Comparison of ENCODE assay signal across 8 mouse cellular contexts in the genomic region with DNA sequence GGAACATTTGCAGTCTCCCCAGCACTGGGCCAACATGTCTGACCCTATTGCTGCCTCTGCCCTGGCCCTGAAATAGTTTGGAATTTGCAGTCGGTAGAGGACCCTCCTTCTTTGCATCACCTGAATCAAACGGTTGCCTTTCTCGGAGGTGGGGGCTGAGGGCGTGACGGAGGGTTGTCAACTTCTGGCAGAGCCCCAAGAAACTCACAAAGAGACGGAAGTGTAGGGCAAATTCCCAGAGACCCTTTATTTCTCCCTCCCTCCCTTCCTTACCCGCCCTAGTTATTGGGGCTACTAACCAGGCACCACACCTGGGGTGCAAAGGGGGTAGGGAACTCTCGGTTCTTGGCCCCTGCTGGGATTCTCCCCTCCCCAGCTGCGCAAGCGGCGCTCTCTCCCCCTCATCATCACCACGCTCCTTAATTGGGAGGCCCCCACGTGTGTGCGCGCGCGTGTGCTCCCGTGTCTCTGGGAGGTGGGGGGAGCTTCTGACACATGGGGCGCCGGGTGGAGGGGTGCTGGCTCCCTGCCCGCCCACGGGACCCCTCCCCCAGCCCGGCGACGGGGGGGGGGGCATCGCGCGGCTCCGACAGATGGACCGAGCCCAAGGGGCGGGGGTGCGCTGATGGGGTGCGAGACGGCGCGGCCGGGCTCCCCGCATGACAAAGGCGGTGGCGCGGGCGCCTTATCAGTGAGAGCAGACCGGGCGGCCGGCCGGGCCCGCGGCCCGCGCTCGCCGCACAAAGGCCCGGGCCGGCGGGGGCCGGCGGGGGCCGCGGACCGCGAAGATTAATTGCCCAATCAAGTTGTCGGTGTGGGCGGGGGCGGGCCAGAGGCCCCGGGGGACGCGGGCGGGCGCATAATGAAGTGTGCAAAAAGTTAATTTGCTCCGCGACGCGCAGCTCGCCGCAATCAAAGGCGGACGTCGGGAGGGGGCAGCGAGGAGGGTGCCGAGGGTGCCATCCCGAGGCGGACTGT. TPM values are rescaled to one million over a fixed set of nuclear protein-coding genes. Genes with fewer than 3 reads are reported as not detected.
DNase-seq lines count a peak whose midpoint lies in the region; ATAC-seq and TF ChIP-seq lines count a peak whose summit lies in the region.

No protein-coding gene starts in this region.

- H3K27me3 ChIP-seq in intestine, postnatal 0 days (replicated peaks; ENCODE audit: control insufficient read depth, insufficient read depth, low read length), result peaks cover 43% of the 10 kb centered on the region
- H3K27me3 ChIP-seq in neural tube, embryonic 14.5 days (ENCODE audit: control insufficient read depth, insufficient read depth, low read length), result no peaks in the 10 kb centered on the region
- peaks cover 26% of the 10 kb centered on the region for H3K27me3 ChIP-seq in thymus, adult 2 months (ENCODE audit: control insufficient read depth, insufficient read depth, low read length)

- WGBS in intestine, postnatal 0 days, result 1% methylated on average over 75 of the region's 82 CpGs
- WGBS in neural tube, embryonic 14.5 days, result under 1% methylated on average over 63 of the region's 82 CpGs
- 2% methylated on average over 82 of the region's 82 CpGs for WGBS in thymus, adult 2 months

- no peak for TF ChIP-seq CTCF in intestine, postnatal 0 days (IDR thresholded peaks at IDR 0.05; ENCODE audit: low read depth)
- TF ChIP-seq CTCF in thymus, adult 2 months (IDR thresholded peaks at IDR 0.05; ENCODE audit: borderline replicate concordance, control insufficient read depth, extremely low read depth, insufficient read depth, low read length, poor library complexity), result no peak

- 0 out of 2 replicates have a peak, but pooled peaks cover 5% of the 10 kb centered on the region for H3K4me1 ChIP-seq in intestine, postnatal 0 days (replicated peaks; ENCODE audit: control insufficient read depth, insufficient read depth, low read length)
- peaks cover 42% of the 10 kb centered on the region for H3K4me1 ChIP-seq in neural tube, embryonic 14.5 days (ENCODE audit: control insufficient read depth, insufficient read depth, low read length)
- no peaks in the 10 kb centered on the region for H3K4me1 ChIP-seq in thymus, adult 2 months (replicated peaks; ENCODE audit: control insufficient read depth, insufficient read depth, low read length)

- H3K9ac ChIP-seq in intestine, postnatal 0 days (ENCODE audit: low read depth, low read length), result 0 out of 2 replicates have a peak overlapping the region, but pooled peaks have one; percentile 22
- peak overlapping the region; percentile 68 for H3K9ac ChIP-seq in neural tube, embryonic 14.5 days (replicated peaks; ENCODE audit: low read depth, low read length)

- H3K4me3 ChIP-seq in intestine, postnatal 0 days (ENCODE audit: low read depth, low read length), result peak overlapping the region; percentile 45
- H3K4me3 ChIP-seq in neural tube, embryonic 14.5 days (ENCODE audit: low read depth, low read length), result peak overlapping the region; percentile 38
- no peak overlapping the region for H3K4me3 ChIP-seq in thymus, adult 2 months (ENCODE audit: control insufficient read depth, insufficient read depth, low read length)

- H3K27ac ChIP-seq in intestine, postnatal 0 days (ENCODE audit: low read depth, low read length), result no peak overlapping the region
- peak overlapping the region; percentile 88 for H3K27ac ChIP-seq in neural tube, embryonic 14.5 days (ENCODE audit: low read depth, low read length)
- no peak overlapping the region for H3K27ac ChIP-seq in thymus, adult 2 months (ENCODE audit: control insufficient read depth, insufficient read depth, low read length)

- H3K9me3 ChIP-seq in intestine, postnatal 0 days (ENCODE audit: control insufficient read depth), result no peaks in the 10 kb centered on the region
- H3K9me3 ChIP-seq in neural tube, embryonic 14.5 days (ENCODE audit: control insufficient read depth, low read length), result no peaks in the 10 kb centered on the region

- ATAC-seq in cerebellum, adult (ENCODE audit: insufficient number of reproducible peaks, low FRiP score, low TSS enrichment), result no peak
- peak; percentile 26; the same call in 1 of the 2 replicates for ATAC-seq in intestine, postnatal 0 days
- peak; percentile 58 for ATAC-seq in neural tube, embryonic 14.5 days (ENCODE audit: low read depth)

- DNase-seq in cerebellum, adult 9-11 months, result peak; percentile 21
- peak; percentile 18 for DNase-seq in right cerebral cortex, postnatal 14 days
- DNase-seq in right cerebral cortex, adult 2 months (ENCODE audit: low spot score in 2 of 2), result no peak
- no peak for DNase-seq in thymus, adult 2 months
- DNase-seq in urinary bladder, adult 2 months (ENCODE audit: low spot score), result no peak

- no peaks in the 10 kb centered on the region for H3K36me3 ChIP-seq in intestine, postnatal 0 days (ENCODE audit: control insufficient read depth, insufficient read depth)
- no peaks in the 10 kb centered on the region for H3K36me3 ChIP-seq in neural tube, embryonic 14.5 days (ENCODE audit: control insufficient read depth, insufficient read depth, low read length)
- H3K36me3 ChIP-seq in thymus, adult 2 months (ENCODE audit: control insufficient read depth, insufficient read depth, low read length), result no peaks in the 10 kb centered on the region

- peak overlapping the region; percentile 84 for H3K4me2 ChIP-seq in intestine, postnatal 0 days (replicated peaks; ENCODE audit: low read depth)
- H3K4me2 ChIP-seq in neural tube, embryonic 14.5 days (ENCODE audit: low read depth, low read length), result peak overlapping the region; percentile 94

- TF ChIP-seq POLR2A in thymus, adult 2 months (IDR thresholded peaks at IDR 0.05; ENCODE audit: control insufficient read depth, extremely low read depth, insufficient read depth, low read length, poor library complexity), result no peak

RNA-seq across cellular contexts. Expression of a gene that starts 33.0 kb away (rescaled TPM):
- not detected in 2 replicates for polyA plus RNA-seq in intestine, postnatal 0 days (2015; fragmentation: Nextera tagmentation; extraction: Ambion mirVana)
- polyA plus RNA-seq in neural tube, embryonic 14.5 days (2014; fragmentation: Nextera tagmentation; extraction: Ambion mirVana), result 15.7 and 17.9 TPM in 2 replicates
- polyA plus RNA-seq in thymus, adult 2 months (2012; rRNA removed), result 0.16 and 0.27 TPM in 2 replicates
- 0.01 TPM in 1 of 2 replicates, not detected in the other for polyA plus RNA-seq in urinary bladder, adult 2 months (2012; rRNA removed)

RNA-seq across cellular contexts. Expression of a gene that starts 52.0 kb away (rescaled TPM):
- 15.7 and 15.8 TPM in 2 replicates for polyA plus RNA-seq in intestine, postnatal 0 days (2015; fragmentation: Nextera tagmentation; extraction: Ambion mirVana)
- 0.60 and 1.2 TPM in 2 replicates for polyA plus RNA-seq in neural tube, embryonic 14.5 days (2014; fragmentation: Nextera tagmentation; extraction: Ambion mirVana)
- 3.7 and 4.6 TPM in 2 replicates for polyA plus RNA-seq in thymus, adult 2 months (2012; rRNA removed)
- 34.0 and 37.1 TPM in 2 replicates for polyA plus RNA-seq in urinary bladder, adult 2 months (2012; rRNA removed)

RNA-seq across cellular contexts. Expression of a gene that starts 57.0 kb away (rescaled TPM):
- polyA plus RNA-seq in intestine, postnatal 0 days (2015; fragmentation: Nextera tagmentation; extraction: Ambion mirVana), result 102 and 104 TPM in 2 replicates
- 22.5 and 23.4 TPM in 2 replicates for polyA plus RNA-seq in neural tube, embryonic 14.5 days (2014; fragmentation: Nextera tagmentation; extraction: Ambion mirVana)
- polyA plus RNA-seq in thymus, adult 2 months (2012; rRNA removed), result 46.8 and 50.3 TPM in 2 replicates
- 44.9 and 46.3 TPM in 2 replicates for polyA plus RNA-seq in urinary bladder, adult 2 months (2012; rRNA removed)

Comparison
In these comparisons a context has a peak if more than half of its experiments do, and no peak if none do; other contexts are left out.
1. DNase-seq: peak in cerebellum, adult 9-11 months (single experiment) and right cerebral cortex, postnatal 14 days (single experiment); none in right cerebral cortex, adult 2 months (0 of 2), thymus, adult 2 months (single experiment) and urinary bladder, adult 2 months (single experiment).
2. RNA of a gene that starts 33.0 kb away (polyA plus RNA-seq): 15.7 to 17.9 TPM in neural tube, embryonic 14.5 days; 0.16 to 0.27 TPM in thymus, adult 2 months, 0.01 TPM in urinary bladder, adult 2 months and not detected in intestine, postnatal 0 days; every median in the first group is over 10 times any median in the second.